Mouse (Mus musculus): ENCODE measurements around the gene Ccin. TPM values are rescaled to one million over a fixed set of nuclear protein-coding genes. Genes with fewer than 3 reads are reported as not detected.

Ccin gene
- polyA plus RNA-seq, 1 experiment = not detected

- WGBS = 17% methylated on average over 8 of the region's 8 CpGs
- DNase-seq (ENCODE audit: low read depth, low spot score) = no peak
Observed at GRCm38 (mm10) chr4:43972137-43972591, 11.1 kb upstream of the Ccin start.

- WGBS = 56% methylated on average over 4 of the region's 4 CpGs
- no peak for DNase-seq (ENCODE audit: low read depth, low spot score)
Observed at GRCm38 (mm10) chr4:43973526-43973981, 9.7 kb upstream of the Ccin start.

DNA sequence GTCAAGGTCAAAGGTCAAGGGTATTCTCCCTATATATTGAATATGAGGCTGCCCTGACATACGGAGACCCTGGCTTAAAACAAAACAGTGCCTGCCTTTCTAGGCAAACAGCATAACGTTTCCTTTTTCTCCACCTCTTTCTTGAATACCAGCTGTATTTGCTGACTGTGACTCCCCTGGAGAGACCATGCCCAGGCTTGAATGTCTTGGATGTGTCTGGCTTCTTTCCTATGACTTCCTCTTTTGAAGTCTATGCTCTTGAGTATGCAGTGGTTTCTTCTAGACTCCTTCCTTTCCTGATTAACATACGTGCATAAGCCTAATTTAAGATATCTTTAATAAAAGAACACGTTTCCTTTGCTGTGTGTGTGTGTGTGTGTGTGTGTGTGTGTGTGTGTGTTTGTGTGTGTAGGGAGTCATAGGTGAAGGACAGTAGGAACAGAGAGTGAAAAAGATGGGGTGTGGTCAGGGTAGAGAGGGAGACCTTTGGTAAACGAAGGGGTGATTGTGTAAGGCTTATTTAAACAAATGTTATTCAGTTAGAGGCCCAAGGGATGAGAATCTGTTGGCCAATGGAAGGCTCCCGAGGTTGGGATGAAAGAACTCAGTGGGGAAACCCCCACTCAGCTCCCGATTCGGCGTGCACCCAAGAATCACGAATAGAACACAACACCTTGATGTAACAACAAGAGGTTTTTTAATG is 8.2 kb upstream of the Ccin start:
- WGBS = 59% methylated on average over 10 of the region's 10 CpGs
- DNase-seq (ENCODE audit: low read depth, low spot score) = no peak

DNA sequence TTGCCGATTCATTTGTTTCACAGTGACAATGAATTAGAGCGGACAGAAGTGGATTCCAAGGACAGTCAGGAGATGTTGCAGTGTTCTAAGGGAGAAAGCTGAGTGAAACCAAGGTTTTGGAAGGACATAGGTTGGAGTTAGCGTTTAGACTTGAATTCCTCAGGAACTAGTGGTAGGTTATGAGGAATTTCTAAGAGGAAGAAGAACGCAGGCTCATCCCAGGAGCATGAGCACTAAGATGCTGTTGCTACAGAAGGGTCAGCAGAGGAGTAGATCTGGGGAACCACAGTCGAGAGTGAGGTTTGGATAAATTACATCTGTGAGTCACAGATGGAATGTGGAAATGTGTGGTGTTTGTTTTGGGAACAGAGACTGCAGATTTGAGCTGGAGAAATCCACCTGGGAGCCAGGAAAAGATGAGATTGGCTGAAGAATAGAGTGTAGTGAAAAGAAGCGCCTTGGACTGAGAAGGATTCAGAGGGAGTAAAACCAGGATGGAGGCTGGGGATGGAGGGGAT is 7.0 kb upstream of the Ccin start:
- DNase-seq (ENCODE audit: low read depth, low spot score) = no peak
- 84% methylated on average over 6 of the region's 6 CpGs for WGBS

GRCm38 (mm10) chr4:43978521-43979443 is 4.5 kb upstream of the Ccin start:
- DNase-seq (ENCODE audit: low read depth, low spot score) = no peak
- WGBS = 41% methylated on average over 17 of the region's 17 CpGs

DNA sequence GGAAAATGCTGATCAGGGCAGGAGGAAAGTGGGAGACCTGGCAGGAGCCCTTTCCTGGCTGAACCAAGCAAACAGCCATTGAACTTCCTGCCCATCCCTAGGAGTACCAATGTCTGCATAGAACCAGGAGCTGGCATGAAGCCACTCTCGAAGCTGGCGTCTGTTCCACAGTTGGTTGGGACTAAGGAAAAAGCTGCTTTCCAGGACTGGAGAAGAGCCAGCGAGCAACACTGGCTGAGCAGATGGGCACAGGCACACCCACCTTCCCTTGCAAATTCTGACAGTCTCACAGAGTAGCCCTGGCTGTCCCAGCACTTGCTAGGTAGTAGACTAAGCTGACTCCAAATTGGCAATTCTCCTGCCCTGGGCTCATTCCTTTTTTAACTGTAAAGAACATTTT is 3.5 kb upstream of the Ccin start:
- WGBS = 21% methylated on average over 3 of the region's 3 CpGs
- no peak for DNase-seq (ENCODE audit: low read depth, low spot score)

- WGBS = 70% methylated on average over 4 of the region's 4 CpGs
Observed at GRCm38 (mm10) chr4:43980236-43980635, 3.0 kb upstream of the Ccin start.

GRCm38 (mm10) chr4:43980846-43981245 is 2.4 kb upstream of the Ccin start:
- DNase-seq (ENCODE audit: low read depth, low spot score) = no peak

More at GRCm38 (mm10) chr4:43980236-43980635, 3.0 kb upstream of the Ccin start:
- DNase-seq (ENCODE audit: low read depth, low spot score) = no peak

DNA sequence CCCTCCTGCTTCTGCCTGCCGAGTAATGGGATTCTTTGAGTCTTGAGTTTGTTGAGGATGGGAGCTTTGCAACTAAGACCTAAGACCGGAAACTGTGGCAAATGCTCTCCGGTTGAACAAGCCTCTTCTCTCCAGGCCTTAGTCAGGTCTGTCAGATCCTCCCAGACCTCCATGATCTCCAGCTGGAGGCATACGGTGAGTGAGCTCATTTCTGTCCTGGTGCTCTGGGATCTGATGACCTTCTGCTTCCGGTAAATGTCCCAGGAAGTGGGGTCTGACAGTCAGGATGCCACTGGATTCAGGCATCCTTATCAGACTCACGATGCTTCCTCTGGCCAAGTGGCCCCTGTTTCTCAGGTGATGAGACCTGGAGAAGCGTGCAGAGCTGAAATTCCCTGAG is 2.0 kb upstream of the Ccin start:
- WGBS = 85% methylated on average over 7 of the region's 7 CpGs
- DNase-seq (ENCODE audit: low read depth, low spot score) = no peak

More at GRCm38 (mm10) chr4:43980846-43981245, 2.4 kb upstream of the Ccin start:
- WGBS = 92% methylated on average over 6 of the region's 6 CpGs

DNA sequence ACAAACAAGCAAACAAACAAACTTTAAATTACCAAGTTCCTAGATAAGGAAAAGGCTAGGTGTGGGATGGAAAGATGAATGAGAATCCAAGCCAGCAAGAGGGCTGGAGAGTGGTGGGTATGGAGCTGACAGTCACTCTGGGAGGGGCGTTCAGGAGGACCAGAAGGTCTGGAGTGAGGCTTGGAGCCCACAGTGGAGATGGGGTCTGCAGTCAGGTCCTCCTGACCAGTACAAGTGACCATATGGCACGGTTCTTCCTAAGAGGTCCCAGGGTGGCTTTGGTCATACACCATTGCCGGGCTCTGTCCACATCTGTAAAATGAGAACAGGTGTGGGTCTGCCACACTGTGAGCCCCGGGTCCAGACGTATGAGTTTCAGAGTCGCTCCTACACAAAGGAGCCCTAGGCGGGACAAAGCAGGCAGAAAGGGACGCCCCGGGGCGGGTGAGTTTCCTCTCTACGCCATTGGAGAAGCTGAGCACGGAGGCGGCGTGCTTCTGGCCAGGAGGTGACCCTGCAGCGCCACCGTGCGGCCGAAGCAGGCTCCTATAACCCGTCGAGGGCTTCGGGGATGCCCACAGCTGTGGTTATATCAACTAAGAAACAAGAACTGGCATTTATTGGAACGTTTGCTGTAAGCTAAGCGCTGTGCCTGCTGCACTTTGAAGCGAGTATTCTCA is 1.1 kb upstream of the Ccin start:
- DNase-seq (ENCODE audit: low read depth, low spot score) = peak; percentile 65

GRCm38 (mm10) chr4:43983756-43984155 is 473 bp downstream of the Ccin start:
- 93% methylated on average over 22 of the region's 22 CpGs for WGBS
- no peak for DNase-seq (ENCODE audit: low read depth, low spot score)

More for the DNA sequence above, 1.1 kb upstream of the Ccin start:
- WGBS = 2% methylated on average over 24 of the region's 24 CpGs

DNA sequence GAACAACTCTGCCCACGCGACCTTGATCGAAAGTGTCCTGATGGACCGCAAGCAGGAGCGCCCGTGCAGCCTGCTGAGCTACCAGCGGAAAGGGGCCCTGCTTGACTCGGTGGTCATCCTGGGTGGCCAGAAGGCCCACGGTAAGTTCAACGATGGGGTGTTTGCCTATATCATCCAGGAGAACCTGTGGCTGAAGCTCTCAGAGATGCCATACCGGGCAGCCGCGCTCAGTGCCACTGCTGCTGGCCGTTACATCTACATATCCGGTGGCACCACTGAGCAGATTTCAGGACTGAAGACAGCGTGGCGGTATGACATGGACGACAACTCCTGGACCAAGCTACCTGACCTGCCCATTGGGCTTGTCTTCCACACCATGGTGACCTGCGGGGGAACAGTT is 1.0 kb downstream of the Ccin start:
- DNase-seq (ENCODE audit: low read depth, low spot score) = no peak
- WGBS = 92% methylated on average over 19 of the region's 19 CpGs

DNA sequence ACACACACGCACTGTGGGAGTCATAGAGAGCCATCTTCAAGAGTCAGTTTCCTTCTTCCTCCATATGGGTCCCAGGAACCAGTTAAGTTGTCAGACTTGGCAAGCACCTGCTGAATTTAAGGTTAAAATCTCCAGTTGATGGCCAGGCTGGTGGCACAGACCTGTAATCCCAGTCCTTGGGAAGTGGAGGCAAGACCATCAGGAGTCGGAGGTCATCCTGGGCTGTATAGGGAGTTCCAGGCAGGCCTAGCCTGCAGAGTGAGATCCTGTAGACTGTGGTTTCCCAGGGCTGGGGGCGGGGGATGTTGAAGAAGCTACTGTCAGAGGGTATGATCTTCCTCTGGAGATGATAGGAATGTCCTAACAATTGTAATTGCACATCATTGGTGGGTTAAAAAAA is 5.7 kb downstream of the Ccin start:
- no peak for DNase-seq (ENCODE audit: low read depth, low spot score)
- WGBS = 98% methylated on average over 3 of the region's 3 CpGs

- DNase-seq (ENCODE audit: low read depth, low spot score) = no peak
- WGBS = 92% methylated on average over 11 of the region's 11 CpGs
Observed at GRCm38 (mm10) chr4:43993072-43993471, 9.8 kb downstream of the Ccin start.

- WGBS = 50% methylated on average over 2 of the region's 2 CpGs
Observed at GRCm38 (mm10) chr4:43994342-43994741, 11.1 kb downstream of the Ccin start.

GRCm38 (mm10) chr4:44003622-44004021 is 20.3 kb downstream of the Ccin start:
- 60% methylated on average over 6 of the region's 6 CpGs for WGBS
- no peak for DNase-seq (ENCODE audit: low read depth, low spot score)

More at GRCm38 (mm10) chr4:43994342-43994741, 11.1 kb downstream of the Ccin start:
- no peak for DNase-seq (ENCODE audit: low read depth, low spot score)

DNA sequence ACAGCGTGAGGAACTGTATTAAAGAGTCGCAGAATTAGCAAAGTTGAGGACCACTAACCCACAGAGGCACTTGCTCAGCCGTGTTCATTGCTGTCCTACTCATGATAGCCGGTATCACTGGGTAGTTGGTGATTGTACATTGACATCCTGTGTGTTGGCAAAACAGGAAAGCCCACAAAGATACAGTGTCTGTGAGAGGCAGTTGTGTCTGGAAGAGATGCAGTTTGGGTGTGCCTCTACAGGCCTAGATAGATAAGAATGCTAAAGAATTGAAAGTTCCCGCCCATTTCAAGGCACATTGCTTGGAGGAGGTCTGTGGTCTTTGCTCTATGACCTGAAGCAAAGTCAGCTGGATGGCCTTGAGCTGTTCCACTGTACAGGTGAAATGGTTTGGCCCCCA is 20.8 kb downstream of the Ccin start, which contains the start of gene Clta:
Gene Clta, plus strand, starts transcription at position 327 of the 400 bp plus-strand sequence.
- WGBS = 76% methylated on average over 5 of the region's 5 CpGs
- no peak for DNase-seq (ENCODE audit: low read depth, low spot score)

DNA sequence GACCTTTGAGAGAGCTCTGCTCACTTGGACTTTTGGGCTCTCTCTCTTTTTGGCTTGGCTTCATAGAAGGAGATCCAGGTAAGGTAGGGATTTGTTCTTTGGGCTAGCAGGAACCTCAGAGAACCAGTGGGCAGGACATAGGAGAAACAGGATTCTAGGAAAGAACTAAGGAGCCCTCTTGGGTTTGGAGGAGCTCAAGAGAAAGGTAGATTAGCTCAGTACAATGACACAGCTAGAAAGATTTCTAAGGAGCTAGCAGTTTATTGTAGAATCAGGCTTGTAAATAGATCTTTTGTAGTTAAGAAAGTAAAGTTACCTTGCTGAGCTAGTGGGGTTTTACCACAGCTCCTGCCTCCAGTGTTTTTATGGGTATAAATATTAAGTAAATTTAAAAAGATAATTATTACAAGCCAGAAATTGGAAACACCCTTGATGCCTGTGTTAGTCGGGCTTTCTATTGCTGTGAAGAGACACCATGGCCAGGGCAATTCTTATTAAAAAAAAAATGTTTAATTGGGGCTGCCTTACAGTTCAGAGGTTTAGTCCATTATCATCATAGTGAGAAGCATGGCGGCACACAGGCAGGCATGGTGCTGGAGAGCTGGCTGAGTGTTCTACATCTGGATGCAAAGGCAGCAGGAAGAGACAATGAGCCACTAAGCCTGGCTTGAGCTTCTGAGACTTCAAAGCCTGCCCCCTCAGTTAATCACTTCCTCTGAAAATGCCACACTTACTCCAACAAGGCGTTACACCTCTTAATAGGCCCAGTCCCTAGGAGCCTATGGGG is 21.5 kb downstream of the Ccin start:
- 84% methylated on average over 3 of the region's 3 CpGs for WGBS
- no peak for DNase-seq (ENCODE audit: low read depth, low spot score)

- WGBS = 71% methylated on average over 1 of the region's 1 CpGs
Observed at GRCm38 (mm10) chr4:44010176-44010575, 26.9 kb downstream of the Ccin start.

More at GRCm38 (mm10) chr4:44010176-44010575, 26.9 kb downstream of the Ccin start:
- DNase-seq (ENCODE audit: low read depth, low spot score) = no peak
